Mouse (Mus musculus) stomach, postnatal 0 days (tissue): ENCODE measurements around the gene Slc13a3. TPM values are rescaled to one million over a fixed set of nuclear protein-coding genes. Genes with fewer than 3 reads are reported as not detected.

Experiments used
- ATAC-seq: fragments of 200-750 bp; cut with Nextera tagmentation; 2 replicates; pipeline ENCODE4 v1.8.0; 2017; ENCODE audit not compliant: low FRiP score, low TSS enrichment
- DNase-seq: peaks from one replicate; pipeline ENCODE4 v3.0.0-alpha.2; 2016; ENCODE audit warnings: low spot score
- H3K27ac ChIP-seq: fragments of 300-500 bp; sonication (generic); replicated peaks from 2 replicates; pipeline ENCODE4 v1.5.1; 2014; ENCODE audit warnings: mild to moderate bottlenecking, control low read depth
- H3K27me3 ChIP-seq: fragments of 300-500 bp; sonication (generic); 2 replicates; pipeline ENCODE4 v1.6.1; 2014; ENCODE audit warnings: low read length; ENCODE audit not compliant: control insufficient read depth, insufficient read depth
- H3K36me3 ChIP-seq: fragments of 300-500 bp; sonication (generic); 2 replicates; pipeline ENCODE4 v1.6.1; 2014; ENCODE audit warnings: low read length, mixed read lengths; ENCODE audit not compliant: control insufficient read depth, insufficient read depth
- H3K4me1 ChIP-seq: fragments of 300-500 bp; sonication (generic); replicated peaks from 2 replicates; pipeline ENCODE4 v1.6.1; 2014; ENCODE audit warnings: antibody characterized with exemption; ENCODE audit not compliant: control insufficient read depth, insufficient read depth
- H3K4me2 ChIP-seq: fragments of 300-500 bp; sonication (generic); replicated peaks from 2 replicates; pipeline ENCODE4 v1.6.1; 2014; ENCODE audit warnings: low read depth, mild to moderate bottlenecking, control low read depth, moderate library complexity
- H3K4me3 ChIP-seq: fragments of 300-500 bp; sonication (generic); 2 replicates; pipeline ENCODE4 v1.5.1; 2014; ENCODE audit warnings: low read depth, low read length, control low read depth
- H3K9ac ChIP-seq: fragments of 300-500 bp; sonication (generic); 2 replicates; pipeline ENCODE4 v1.6.1; 2014; ENCODE audit warnings: mild to moderate bottlenecking, low read length, control low read depth, mixed read lengths
- H3K9me3 ChIP-seq: fragments of 300-500 bp; sonication (generic); 2 replicates; pipeline ENCODE4 v1.6.1; 2016; ENCODE audit warnings: low read length; ENCODE audit not compliant: control insufficient read depth
- CTCF ChIP-seq: IDR thresholded peaks from 2 replicates; pipeline ENCODE4 v1.5.1; 2016; ENCODE audit warnings: antibody characterized with exemption, low read depth, mild to moderate bottlenecking, moderate library complexity
- EP300 ChIP-seq: optimal IDR thresholded peaks from 2 replicates; pipeline ENCODE3; 2016; ENCODE audit warnings: antibody characterized with exemption
- WGBS: fragments of 180-500 bp; shearing (Covaris S2); extraction: QIAGEN DNeasy Blood & Tissue Kit; methylation state at CpG from one replicate; pipeline ENCODE4 v1.1.7; 2014; 5-methylcytosine and 5-hydroxymethylcytosine counted together
- polyA plus RNA-seq: library from polyadenylated mRNA; unstranded; fragments of >200 nt; fragmentation: Nextera tagmentation; extraction: Ambion mirVana; gene quantifications from 2 replicates; pipeline ENCODE4 v1.2.1, GENCODE M21; 2015

The Slc13a3 gene
- polyA plus RNA-seq, 1 experiment from 2014 or later, result 0.34 TPM

GRCm38 (mm10) chr2:165471943-165472342, 1.1 kb downstream of the Slc13a3 start:
- H3K36me3 ChIP-seq, result no peaks in the 10 kb centered on the region

GRCm38 (mm10) chr2:165470167-165470566, 2.9 kb downstream of the Slc13a3 start:
- peak; percentile 62 for TF ChIP-seq CTCF
- no peak for TF ChIP-seq EP300
- Histone ChIP-seq H3K36me3 (no peaks in the 10 kb centered on the region), H3K4me3 (no peak overlapping the region), H3K4me2 (no peak overlapping the region), H3K4me1 (no peaks in the 10 kb centered on the region), H3K27me3 (peaks cover 5% of the 10 kb centered on the region; the same call in 1 of the 2 replicates), H3K27ac (no peak overlapping the region), H3K9me3 (no peaks in the 10 kb centered on the region), H3K9ac (no peak overlapping the region)
- no peak for DNase-seq
- no peak for ATAC-seq
- WGBS, result 21% methylated on average over 5 of the region's 5 CpGs

More at GRCm38 (mm10) chr2:165471943-165472342, 1.1 kb downstream of the Slc13a3 start:
- Histone ChIP-seq H3K4me1 (no peaks in the 10 kb centered on the region), H3K4me3 (no peak overlapping the region), H3K4me2 (no peak overlapping the region), H3K9ac (no peak overlapping the region), H3K27ac (no peak overlapping the region), H3K9me3 (no peaks in the 10 kb centered on the region), H3K27me3 (peaks cover 5% of the 10 kb centered on the region; the same call in 1 of the 2 replicates)
- 66% methylated on average over 11 of the region's 11 CpGs for WGBS
- ATAC-seq (no peak), DNase-seq (no peak)
- TF ChIP-seq EP300 (no peak), CTCF (no peak)

- Histone ChIP-seq H3K27ac (no peak overlapping the region), H3K9ac (no peak overlapping the region), H3K27me3 (peaks cover 5% of the 10 kb centered on the region; the same call in 1 of the 2 replicates), H3K4me3 (no peak overlapping the region), H3K4me1 (no peaks in the 10 kb centered on the region), H3K4me2 (no peak overlapping the region), H3K9me3 (no peaks in the 10 kb centered on the region), H3K36me3 (no peaks in the 10 kb centered on the region)
- TF ChIP-seq EP300 (no peak), CTCF (no peak)
- ATAC-seq (no peak), DNase-seq (no peak)
- WGBS, result 38% methylated on average over 15 of the region's 15 CpGs
These were observed 5.1 kb downstream of the Slc13a3 start for GRCm38 (mm10) chr2:165467824-165468452.

- WGBS, result 15% methylated on average over 7 of the region's 7 CpGs
- Histone ChIP-seq H3K9me3 (no peaks in the 10 kb centered on the region), H3K27ac (no peak overlapping the region), H3K4me2 (no peak overlapping the region), H3K27me3 (no peaks in the 10 kb centered on the region), H3K9ac (no peak overlapping the region), H3K4me1 (no peaks in the 10 kb centered on the region), H3K4me3 (no peak overlapping the region), H3K36me3 (no peaks in the 10 kb centered on the region)
- ATAC-seq (no peak), DNase-seq (no peak)
- TF ChIP-seq EP300 (no peak), CTCF (no peak)
These were observed 13.4 kb downstream of the Slc13a3 start for GRCm38 (mm10) chr2:165459663-165460062.

GRCm38 (mm10) chr2:165458189-165458588, 14.8 kb downstream of the Slc13a3 start:
- DNase-seq, result no peak
- Histone ChIP-seq H3K36me3 (no peaks in the 10 kb centered on the region), H3K4me3 (no peak overlapping the region), H3K4me2 (no peak overlapping the region), H3K9ac (no peak overlapping the region), H3K4me1 (no peaks in the 10 kb centered on the region), H3K27ac (no peak overlapping the region), H3K9me3 (no peaks in the 10 kb centered on the region), H3K27me3 (no peaks in the 10 kb centered on the region)
- TF ChIP-seq CTCF, result no peak
- no peak for TF ChIP-seq EP300
- ATAC-seq, result no peak
- 48% methylated on average over 5 of the region's 5 CpGs for WGBS

GRCm38 (mm10) chr2:165456710-165457109, 16.3 kb downstream of the Slc13a3 start:
- H3K4me1 ChIP-seq, result no peaks in the 10 kb centered on the region
- no peaks in the 10 kb centered on the region for H3K27me3 ChIP-seq
- no peaks in the 10 kb centered on the region for H3K9me3 ChIP-seq
- H3K36me3 ChIP-seq, result no peaks in the 10 kb centered on the region
- no peak for TF ChIP-seq EP300
- no peak for TF ChIP-seq CTCF
- no peak overlapping the region for H3K4me2 ChIP-seq
- H3K4me3 ChIP-seq, result no peak overlapping the region
- DNase-seq (no peak), ATAC-seq (no peak)
- no peak overlapping the region for H3K9ac ChIP-seq
- 64% methylated on average over 2 of the region's 2 CpGs for WGBS
- H3K27ac ChIP-seq, result no peak overlapping the region
